Mouse (Mus musculus) liver, embryonic 11.5 days (tissue): ENCODE measurements around the gene Gm21964. TPM values are rescaled to one million over a fixed set of nuclear protein-coding genes. Genes with fewer than 3 reads are reported as not detected.

ENCODE experiments used
- ATAC-seq: fragments of 200-750 bp; cut with Nextera tagmentation; replicated peaks from 2 replicates; pipeline ENCODE4 v1.8.0; 2017; ENCODE audit warnings: moderate number of reproducible peaks, mild to moderate bottlenecking, moderate TSS enrichment, moderate library complexity; ENCODE audit not compliant: low FRiP score
- DNase-seq: peaks from one replicate; pipeline ENCODE4 v3.0.0-alpha.2; 2017; ENCODE audit warnings: low spot score
- H3K27ac ChIP-seq: fragments of 300-500 bp; sonication (generic); 2 replicates; pipeline ENCODE4 v1.5.1; 2014; ENCODE audit warnings: mild to moderate bottlenecking, low read depth, low read length, control low read depth
- H3K27me3 ChIP-seq: fragments of 300-500 bp; sonication (generic); replicated peaks from 2 replicates; pipeline ENCODE4 v1.6.1; 2014; ENCODE audit warnings: low read length, mixed read lengths; ENCODE audit not compliant: control insufficient read depth, insufficient read depth
- H3K36me3 ChIP-seq: fragments of 300-500 bp; sonication (generic); 2 replicates; pipeline ENCODE4 v1.6.1; 2014; ENCODE audit warnings: mild to moderate bottlenecking, low read length, moderate library complexity, mixed read lengths; ENCODE audit not compliant: control insufficient read depth, insufficient read depth
- H3K4me1 ChIP-seq: fragments of 300-500 bp; sonication (generic); replicated peaks from 2 replicates; pipeline ENCODE4 v1.6.1; 2014; ENCODE audit warnings: low read length, mixed read lengths; ENCODE audit not compliant: control insufficient read depth, insufficient read depth
- H3K4me2 ChIP-seq: fragments of 300-500 bp; sonication (generic); 2 replicates; pipeline ENCODE4 v1.6.1; 2014; ENCODE audit warnings: mild to moderate bottlenecking, control low read depth, moderate library complexity
- H3K4me3 ChIP-seq: fragments of 300-500 bp; sonication (generic); 2 replicates; pipeline ENCODE4 v1.5.1; 2014; ENCODE audit warnings: low read depth, low read length, control low read depth
- H3K9ac ChIP-seq: fragments of 300-500 bp; sonication (generic); 2 replicates; pipeline ENCODE4 v1.6.1; 2014; ENCODE audit warnings: low read depth, low read length, control low read depth
- H3K9me3 ChIP-seq: fragments of 300-500 bp; sonication (generic); 2 replicates; pipeline ENCODE4 v1.6.1; 2016; ENCODE audit warnings: low read length, inconsistent platforms, mixed read lengths; ENCODE audit not compliant: control insufficient read depth
- WGBS: fragments of 180-500 bp; shearing (Covaris S2); extraction: QIAGEN DNeasy Blood & Tissue Kit; methylation state at CpG from one replicate; pipeline ENCODE4 v1.1.7; 2014; 5-methylcytosine and 5-hydroxymethylcytosine counted together
- polyA plus RNA-seq: library from polyadenylated mRNA; unstranded; fragments of >200 nt; fragmentation: Nextera tagmentation; extraction: Ambion mirVana; gene quantifications from 2 replicates; pipeline ENCODE4 v1.2.1, GENCODE M21; 2014

Gm21964 gene
- polyA plus RNA-seq, 1 experiment from 2014 or later, result not detected

- ATAC-seq, result no peak
Observed at GRCm38 (mm10) chr8:110135515-110135914, 34.5 kb downstream of the Gm21964 start.

GRCm38 (mm10) chr8:110140156-110140555, 39.1 kb downstream of the Gm21964 start:
- H3K4me1 ChIP-seq, result no peaks in the 10 kb centered on the region
- H3K4me3 ChIP-seq, result no peak overlapping the region
- H3K36me3 ChIP-seq, result no peaks in the 10 kb centered on the region
- H3K9me3 ChIP-seq, result no peaks in the 10 kb centered on the region
- no peak overlapping the region for H3K4me2 ChIP-seq
- 49% methylated on average over 3 of the region's 3 CpGs for whole genome bisulfite sequencing
- ATAC-seq, result no peak
- DNase-seq, result no peak
- H3K27me3 ChIP-seq, result no peaks in the 10 kb centered on the region
- H3K27ac ChIP-seq, result no peak overlapping the region
- no peak overlapping the region for H3K9ac ChIP-seq

More at GRCm38 (mm10) chr8:110135515-110135914, 34.5 kb downstream of the Gm21964 start:
- Histone ChIP-seq H3K36me3 (no peaks in the 10 kb centered on the region), H3K4me3 (no peak overlapping the region), H3K9ac (no peak overlapping the region), H3K4me1 (no peaks in the 10 kb centered on the region), H3K27ac (no peak overlapping the region), H3K9me3 (no peaks in the 10 kb centered on the region), H3K27me3 (no peaks in the 10 kb centered on the region), H3K4me2 (no peak overlapping the region)
- WGBS, result 76% methylated on average over 7 of the region's 7 CpGs
- DNase-seq, result no peak

GRCm38 (mm10) chr8:110140770-110141169, 39.8 kb downstream of the Gm21964 start:
- WGBS, result 61% methylated on average over 4 of the region's 4 CpGs
- no peaks in the 10 kb centered on the region for H3K36me3 ChIP-seq
- H3K27ac ChIP-seq, result no peak overlapping the region
- no peak for DNase-seq
- no peak for ATAC-seq
- no peaks in the 10 kb centered on the region for H3K9me3 ChIP-seq
- H3K27me3 ChIP-seq, result no peaks in the 10 kb centered on the region
- no peak overlapping the region for H3K9ac ChIP-seq
- H3K4me3 ChIP-seq, result no peak overlapping the region
- H3K4me1 ChIP-seq, result no peaks in the 10 kb centered on the region
- no peak overlapping the region for H3K4me2 ChIP-seq

GRCm38 (mm10) chr8:110145538-110145937, 44.5 kb downstream of the Gm21964 start:
- H3K4me1 ChIP-seq, result no peaks in the 10 kb centered on the region
- no peak overlapping the region for H3K9ac ChIP-seq
- no peak overlapping the region for H3K27ac ChIP-seq
- DNase-seq, result no peak
- H3K4me2 ChIP-seq, result no peak overlapping the region
- ATAC-seq, result no peak
- no peak overlapping the region for H3K4me3 ChIP-seq
- H3K27me3 ChIP-seq, result no peaks in the 10 kb centered on the region
- no peaks in the 10 kb centered on the region for H3K36me3 ChIP-seq
- H3K9me3 ChIP-seq, result no peaks in the 10 kb centered on the region
- WGBS, result under 1% methylated on average over 4 of the region's 4 CpGs

GRCm38 (mm10) chr8:110152951-110153350, 51.9 kb downstream of the Gm21964 start:
- Histone ChIP-seq H3K27me3 (no peaks in the 10 kb centered on the region), H3K4me2 (no peak overlapping the region), H3K27ac (no peak overlapping the region), H3K4me1 (no peaks in the 10 kb centered on the region), H3K9me3 (no peaks in the 10 kb centered on the region), H3K9ac (no peak overlapping the region), H3K4me3 (no peak overlapping the region), H3K36me3 (no peaks in the 10 kb centered on the region)
- 64% methylated on average over 6 of the region's 6 CpGs for WGBS
- DNase-seq (no peak), ATAC-seq (no peak)

Other genes starting within 250 kb of the Gm21964 start
- gene Phlpp2, start 232.7 kb upstream of the Gm21964 start, polyA plus RNA-seq, result 3.5 and 3.7 TPM in 2 replicates
- 0.15 and 0.17 TPM in 2 replicates for gene Marveld3, start 139.0 kb upstream of the Gm21964 start, polyA plus RNA-seq
- gene Tat, start 110.8 kb upstream of the Gm21964 start, polyA plus RNA-seq, result 0.22 TPM in 1 of 2 replicates, not detected in the other
- gene Chst4, start 61.5 kb upstream of the Gm21964 start, polyA plus RNA-seq, result not detected in 2 replicates
- gene Zfp612, start 21.5 kb upstream of the Gm21964 start, polyA plus RNA-seq, result 2.4 and 2.5 TPM in 2 replicates
- gene Gm17720, start 1.5 kb downstream of the Gm21964 start, polyA plus RNA-seq, result not detected in 2 replicates
- 0.25 and 0.49 TPM in 2 replicates for gene Calb2, start 67.0 kb downstream of the Gm21964 start, polyA plus RNA-seq
- 8.2 and 9.9 TPM in 2 replicates for gene Cmtr2, start 114.5 kb downstream of the Gm21964 start, polyA plus RNA-seq
- 0.05 and 0.10 TPM in 2 replicates for gene Hydin, start 165.8 kb downstream of the Gm21964 start, polyA plus RNA-seq